Mouse (Mus musculus) CH12.LX (cell line): ENCODE results near the gene Zmynd8.
"Not testable (repeated sequence)": the region's sequence is repeated elsewhere in the genome, so short reads cannot be mapped to it uniquely, and the experiment has no call there.

Experiments
- CTCF ChIP-seq, 2 experiments: IDR thresholded peaks in 1 of 2; conservative IDR thresholded peaks in 1 of 2; 2 replicates each; pipeline ENCODE4 v1.5.1; 2011 to 2012; ENCODE audit warnings: low read depth in 2 of 2, low read length in 2 of 2, improper control_type of control experiment in 1 of 2, inconsistent platforms in 1 of 2, mild to moderate bottlenecking in 1 of 2, moderate library complexity in 1 of 2
- EP300 ChIP-seq: IDR thresholded peaks from 2 replicates; pipeline ENCODE4 v1.6.1; 2011; ENCODE audit warnings: low read length, improper control_type of control experiment
- MAZ ChIP-seq: IDR thresholded peaks from 2 replicates; pipeline ENCODE4 v1.6.1; 2012; ENCODE audit warnings: low read depth, mild to moderate bottlenecking, inconsistent platforms, low read length, improper control_type of control experiment, moderate library complexity
- POLR2A ChIP-seq: IDR thresholded peaks from 2 replicates; pipeline ENCODE4 v1.6.1; 2011; ENCODE audit warnings: low read depth, mild to moderate bottlenecking, improper control_type of control experiment, low read length
- RAD21 ChIP-seq: IDR thresholded peaks from 2 replicates; pipeline ENCODE4 v1.6.1; 2011; ENCODE audit warnings: low read depth, mild to moderate bottlenecking, low read length, improper control_type of control experiment, moderate library complexity
- USF1 ChIP-seq: IDR thresholded peaks from 2 replicates; pipeline ENCODE4 v1.6.1; 2014; ENCODE audit warnings: low read depth, mild to moderate bottlenecking, inconsistent platforms, low read length, improper control_type of control experiment

DNA sequence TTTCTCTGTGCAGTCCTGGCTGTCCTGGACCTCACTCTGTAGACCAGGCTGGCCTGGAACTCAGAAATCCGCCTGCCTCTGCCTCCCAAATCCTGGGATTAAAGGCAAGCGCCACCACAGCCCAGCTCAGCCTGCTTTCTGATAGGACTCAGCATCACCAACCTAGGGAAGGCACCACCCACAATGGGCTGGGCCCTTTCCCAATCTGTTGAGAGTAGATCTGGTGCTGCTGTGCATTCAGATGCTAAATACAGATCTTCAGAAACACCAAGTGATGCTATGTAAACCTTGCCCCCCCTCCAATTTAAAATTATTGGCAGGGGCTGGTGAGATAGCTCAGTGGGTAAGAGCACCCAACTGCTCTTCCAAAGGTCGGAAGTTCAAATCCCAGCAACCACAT, 98.6 kb downstream of the Zmynd8 start:
- TF ChIP-seq CTCF (conservative IDR thresholded peaks at IDR 0.05 in 1 of 2, IDR thresholded peaks at IDR 0.05 in 1 of 2; ENCODE audit: low read depth in 2 of 2, low read length in 2 of 2); POLR2A; USF1; RAD21; EP300; MAZ: not testable (repeated sequence)
